Mouse (Mus musculus) heart, embryonic 16.5 days (tissue): ENCODE results near the gene Serpina5. TPM values are rescaled to one million over a fixed set of nuclear protein-coding genes. Genes with fewer than 3 reads are reported as not detected.
"Not testable (repeated sequence)": the region's sequence is repeated elsewhere in the genome, so short reads cannot be mapped to it uniquely, and the experiment has no call there.

Experiments used
- ATAC-seq: fragments of 200-750 bp; cut with Nextera tagmentation; replicated peaks from 2 replicates; pipeline ENCODE4 v1.8.0; 2017; ENCODE audit warnings: moderate number of reproducible peaks; ENCODE audit not compliant: insufficient read depth, low FRiP score; ENCODE audit errors: extremely low read depth
- H3K27ac ChIP-seq: fragments of 300-500 bp; sonication (generic); 2 replicates; pipeline ENCODE4 v1.5.1; 2014; ENCODE audit warnings: mild to moderate bottlenecking, low read length, control low read depth, moderate library complexity
- H3K27me3 ChIP-seq: fragments of 300-500 bp; sonication (generic); 2 replicates; pipeline ENCODE4 v1.6.1; 2014; ENCODE audit warnings: low read length, mixed read lengths; ENCODE audit not compliant: control insufficient read depth, insufficient read depth
- H3K36me3 ChIP-seq: fragments of 300-500 bp; sonication (generic); 2 replicates; pipeline ENCODE4 v1.6.1; 2014; ENCODE audit not compliant: control insufficient read depth, insufficient read depth
- H3K4me1 ChIP-seq: fragments of 300-500 bp; sonication (generic); 2 replicates; pipeline ENCODE4 v1.6.1; 2014; ENCODE audit warnings: low read length, mixed read lengths; ENCODE audit not compliant: control insufficient read depth, insufficient read depth
- H3K4me2 ChIP-seq: fragments of 300-500 bp; sonication (generic); 2 replicates; pipeline ENCODE4 v1.6.1; 2014; ENCODE audit warnings: low read depth, mild to moderate bottlenecking, control low read depth, low read length
- H3K4me3 ChIP-seq: fragments of 300-500 bp; sonication (generic); 2 replicates; pipeline ENCODE4 v1.5.1; 2014; ENCODE audit warnings: mild to moderate bottlenecking, control low read depth, low read length
- H3K9ac ChIP-seq: fragments of 300-500 bp; sonication (generic); 2 replicates; pipeline ENCODE4 v1.6.1; 2014; ENCODE audit warnings: low read length, control low read depth
- H3K9me3 ChIP-seq: fragments of 300-500 bp; sonication (generic); replicated peaks from 2 replicates; pipeline ENCODE4 v1.6.1; 2016; ENCODE audit warnings: low read length; ENCODE audit not compliant: control insufficient read depth
- WGBS: fragments of 180-500 bp; shearing (Covaris S2); extraction: QIAGEN DNeasy Blood & Tissue Kit; methylation state at CpG from one replicate; pipeline ENCODE4 v1.1.7; 2014; 5-methylcytosine and 5-hydroxymethylcytosine counted together
- polyA plus RNA-seq: library from polyadenylated mRNA; unstranded; fragments of >200 nt; fragmentation: Nextera tagmentation; extraction: Ambion mirVana; gene quantifications from 2 replicates; pipeline ENCODE4 v1.2.1, GENCODE M21; 2015

The Serpina5 gene
- polyA plus RNA-seq, 1 experiment from 2014 or later: not detected

GRCm38 (mm10) chr12:104112333-104112732, 11.4 kb downstream of the Serpina5 start, which contains the start of gene Serpina3a:
Gene Serpina3a (plus strand): TSS chr12:104112724.
- not testable (repeated sequence) for H3K9me3 ChIP-seq, ATAC-seq, H3K27me3 ChIP-seq, H3K4me1 ChIP-seq, H3K4me3 ChIP-seq, H3K4me2 ChIP-seq, H3K27ac ChIP-seq, H3K9ac ChIP-seq, H3K36me3 ChIP-seq
- 80% methylated on average over 11 of the region's 11 CpGs for WGBS

GRCm38 (mm10) chr12:104114921-104115579, 14.1 kb downstream of the Serpina5 start:
- no peak overlapping the region for H3K27ac ChIP-seq
- no peaks in the 10 kb centered on the region for H3K9me3 ChIP-seq
- no peak overlapping the region for H3K4me2 ChIP-seq
- H3K27me3 ChIP-seq: no peaks in the 10 kb centered on the region
- no peak overlapping the region for H3K9ac ChIP-seq
- H3K4me1 ChIP-seq: no peaks in the 10 kb centered on the region
- 33% methylated on average over 3 of the region's 3 CpGs for WGBS
- no peak overlapping the region for H3K4me3 ChIP-seq
- H3K36me3 ChIP-seq: no peaks in the 10 kb centered on the region
- no peak for ATAC-seq

GRCm38 (mm10) chr12:104123097-104123496, 22.2 kb downstream of the Serpina5 start:
- no peaks in the 10 kb centered on the region for H3K27me3 ChIP-seq
- H3K4me2 ChIP-seq: no peak overlapping the region
- H3K4me1 ChIP-seq: no peaks in the 10 kb centered on the region
- H3K27ac ChIP-seq: no peak overlapping the region
- no peak overlapping the region for H3K4me3 ChIP-seq
- no peaks in the 10 kb centered on the region for H3K36me3 ChIP-seq
- WGBS: 52% methylated on average over 1 of the region's 1 CpGs
- no peak overlapping the region for H3K9ac ChIP-seq
- H3K9me3 ChIP-seq: no peaks in the 10 kb centered on the region
- ATAC-seq: no peak

- WGBS: 62% methylated on average over 2 of the region's 2 CpGs
- no peak overlapping the region for H3K4me3 ChIP-seq
- H3K4me1 ChIP-seq: no peaks in the 10 kb centered on the region
- ATAC-seq: no peak
- H3K9ac ChIP-seq: no peak overlapping the region
- H3K27me3 ChIP-seq: no peaks in the 10 kb centered on the region
- H3K36me3 ChIP-seq: no peaks in the 10 kb centered on the region
- H3K4me2 ChIP-seq: no peak overlapping the region
- H3K27ac ChIP-seq: no peak overlapping the region
- H3K9me3 ChIP-seq: no peaks in the 10 kb centered on the region
Observed at GRCm38 (mm10) chr12:104123996-104124395, 23.1 kb downstream of the Serpina5 start.

DNA sequence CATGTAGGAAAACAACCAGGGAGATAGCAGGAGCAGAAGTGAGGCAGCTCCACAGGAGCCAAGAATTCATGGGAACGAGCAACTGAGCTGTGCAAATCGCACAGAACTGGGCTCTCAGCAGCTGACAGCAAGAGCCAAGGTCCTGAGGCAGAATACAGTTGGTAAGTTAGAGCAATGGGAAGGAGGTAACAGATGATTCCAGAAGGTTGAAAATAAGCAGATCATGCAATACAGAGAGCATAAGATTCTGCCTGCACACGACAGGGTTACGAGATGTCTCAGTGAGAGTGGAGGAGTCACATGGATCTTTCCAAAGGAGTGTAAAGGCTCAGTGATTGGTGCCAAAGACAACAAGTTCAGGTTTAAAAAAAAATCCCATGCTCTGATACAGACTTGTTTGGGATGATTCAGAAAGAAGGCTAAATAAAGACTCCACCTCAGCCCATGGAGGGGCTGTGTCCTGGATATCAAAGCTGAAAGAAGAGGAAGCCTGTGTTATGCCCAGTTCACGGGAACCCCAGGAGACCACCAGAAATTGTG, 24.2 kb downstream of the Serpina5 start:
- no peaks in the 10 kb centered on the region for H3K36me3 ChIP-seq
- no peak overlapping the region for H3K4me2 ChIP-seq
- H3K9ac ChIP-seq: no peak overlapping the region
- H3K27ac ChIP-seq: no peak overlapping the region
- ATAC-seq: 0 out of 2 replicates have a peak, but pooled peaks have one; percentile 34
- 46% methylated on average over 5 of the region's 5 CpGs for WGBS
- H3K4me3 ChIP-seq: no peak overlapping the region
- no peaks in the 10 kb centered on the region for H3K27me3 ChIP-seq
- H3K4me1 ChIP-seq: no peaks in the 10 kb centered on the region
- no peaks in the 10 kb centered on the region for H3K9me3 ChIP-seq

GRCm38 (mm10) chr12:104127696-104128095, 26.8 kb downstream of the Serpina5 start, which contains the start of gene Serpina3b:
Gene Serpina3b (plus strand): TSS chr12:104127996.
- Histone ChIP-seq H3K4me2 (no peak within 1 kb of the TSS), H3K9ac (no peak within 1 kb of the TSS), H3K4me3 (no peak within 1 kb of the TSS), H3K9me3 (no peaks in the 10 kb centered on the region), H3K27ac (no peak within 1 kb of the TSS), H3K36me3 (no peaks in the 10 kb centered on the region), H3K4me1 (no peaks in the 10 kb centered on the region), H3K27me3 (no peaks in the 10 kb centered on the region)
- 69% methylated on average over 5 of the region's 5 CpGs for WGBS
- ATAC-seq: no peak

GRCm38 (mm10) chr12:104131041-104131440, 30.1 kb downstream of the Serpina5 start:
- ATAC-seq: peak; percentile 60; the same call in 1 of the 2 replicates
- Histone ChIP-seq H3K27me3 (no peaks in the 10 kb centered on the region), H3K9ac (no peak overlapping the region), H3K27ac (peak overlapping the region; percentile 45; the same call in 1 of the 2 replicates), H3K4me3 (no peak overlapping the region), H3K9me3 (no peaks in the 10 kb centered on the region), H3K4me1 (no peaks in the 10 kb centered on the region), H3K4me2 (no peak overlapping the region), H3K36me3 (no peaks in the 10 kb centered on the region)

DNA sequence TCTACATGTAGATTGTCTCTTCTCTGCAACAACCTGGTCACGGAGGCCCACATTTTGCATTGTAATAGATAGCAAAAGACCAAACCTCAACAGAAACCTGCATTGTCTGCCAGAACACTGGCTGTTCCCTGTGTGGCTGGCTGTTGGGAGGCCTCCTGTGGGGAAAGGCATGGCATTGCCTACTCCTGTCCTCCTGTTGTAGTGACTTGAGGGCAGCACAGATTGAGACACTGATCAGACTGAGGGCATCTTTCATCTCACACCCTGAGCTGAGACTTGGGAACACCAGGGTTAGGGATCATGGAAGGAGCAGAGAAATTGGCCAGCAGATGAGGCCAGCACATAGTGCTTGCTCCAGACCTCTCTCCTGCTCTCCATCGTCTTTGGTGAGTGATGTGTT, 37.3 kb downstream of the Serpina5 start:
- WGBS: 76% methylated on average over 2 of the region's 2 CpGs
- no peak overlapping the region for H3K9ac ChIP-seq

DNA sequence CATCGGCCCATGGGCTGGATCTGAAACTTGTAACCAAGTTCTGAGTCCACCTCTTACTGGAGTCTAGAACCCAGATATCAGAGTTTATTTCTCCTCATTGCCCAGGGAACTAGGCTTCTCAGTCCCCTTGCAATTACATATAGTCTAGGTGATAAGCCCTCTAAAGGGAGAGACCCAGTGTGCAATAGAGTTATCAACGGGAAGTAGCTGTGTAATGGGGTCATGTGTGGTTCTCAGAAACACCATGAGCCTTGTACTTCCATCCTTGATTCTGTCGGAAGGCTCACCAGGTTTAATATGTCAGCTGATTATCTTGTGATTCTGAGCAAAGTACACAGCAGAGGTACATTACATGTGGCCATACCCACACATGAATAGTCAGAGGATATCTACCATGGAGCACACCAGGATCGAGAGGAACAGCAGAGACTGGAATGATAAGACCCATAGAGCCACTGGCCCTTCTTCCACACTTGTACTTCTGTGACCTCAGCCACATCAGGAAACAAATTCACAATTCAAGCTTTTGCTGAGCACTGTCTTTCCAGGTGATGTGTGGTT, 39.7 kb downstream of the Serpina5 start:
- Histone ChIP-seq H3K4me2 (no peak overlapping the region), H3K9me3 (no peaks in the 10 kb centered on the region), H3K4me3 (no peak overlapping the region), H3K36me3 (no peaks in the 10 kb centered on the region), H3K27me3 (no peaks in the 10 kb centered on the region), H3K27ac (no peak overlapping the region), H3K9ac (no peak overlapping the region), H3K4me1 (no peaks in the 10 kb centered on the region)
- ATAC-seq: no peak
- WGBS: 79% methylated on average over 4 of the region's 4 CpGs

More for the DNA sequence above, 37.3 kb downstream of the Serpina5 start:
- Histone ChIP-seq H3K4me3 (no peak overlapping the region), H3K4me1 (no peaks in the 10 kb centered on the region), H3K36me3 (no peaks in the 10 kb centered on the region), H3K4me2 (no peak overlapping the region), H3K27me3 (no peaks in the 10 kb centered on the region), H3K27ac (no peak overlapping the region), H3K9me3 (no peaks in the 10 kb centered on the region)
- ATAC-seq: no peak
